Mouse (Mus musculus) cortical plate, adult 2 months (tissue): ENCODE measurements around the gene Hipk1.

Experiments
- CTCF ChIP-seq: fragments of 200-500 bp; IDR thresholded peaks from 2 replicates; pipeline ENCODE4 v1.5.1; 2011; ENCODE audit warnings: mild to moderate bottlenecking, control low read depth, low read length; ENCODE audit not compliant: insufficient read depth; ENCODE audit errors: extremely low read depth
- POLR2A ChIP-seq: fragments of 200-500 bp; IDR thresholded peaks from 2 replicates; pipeline ENCODE4 v1.6.1; 2011; ENCODE audit warnings: mild to moderate bottlenecking, low read length, control low read depth; ENCODE audit not compliant: insufficient read depth; ENCODE audit errors: extremely low read depth

DNA sequence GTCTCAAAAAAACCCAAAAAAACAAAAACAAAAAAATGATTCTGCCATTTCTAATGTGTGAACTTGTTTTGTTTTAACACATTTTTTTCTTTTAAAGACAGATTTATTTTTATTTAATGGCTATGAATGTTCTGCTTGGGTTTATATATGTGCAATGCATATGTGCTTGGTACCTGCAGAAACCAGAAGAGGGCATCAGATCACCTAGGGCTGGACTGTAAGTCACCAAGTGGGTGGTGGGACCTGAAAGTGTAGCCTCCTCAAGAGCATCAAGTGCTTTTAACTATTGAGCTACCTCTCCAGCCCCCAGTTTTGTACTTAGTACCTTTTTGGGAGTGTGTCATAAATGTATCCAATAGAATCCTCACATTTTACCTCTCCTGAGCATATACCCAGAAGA, 36.2 kb upstream of the Hipk1 start:
- 0 out of 2 replicates have a peak, but pooled peaks have one; percentile 8 for TF ChIP-seq CTCF
- TF ChIP-seq POLR2A = no peak
